Mouse (Mus musculus) embryonic facial prominence, embryonic 13.5 days (tissue): ENCODE measurements around the gene Crocc. TPM values are rescaled to one million over a fixed set of nuclear protein-coding genes. Genes with fewer than 3 reads are reported as not detected.

ENCODE experiments used
- ATAC-seq: fragments of 200-750 bp; cut with Nextera tagmentation; 2 replicates; pipeline ENCODE4 v1.8.0; 2017; ENCODE audit warnings: low read depth; ENCODE audit not compliant: insufficient number of reproducible peaks, insufficient read depth, low FRiP score, low TSS enrichment
- H3K27ac ChIP-seq: fragments of 300-500 bp; sonication (generic); 2 replicates; pipeline ENCODE4 v1.5.1; 2015; ENCODE audit warnings: moderate library complexity, mild to moderate bottlenecking, inconsistent platforms
- H3K27me3 ChIP-seq: fragments of 300-500 bp; sonication (generic); 2 replicates; pipeline ENCODE4 v1.6.1; 2015; ENCODE audit warnings: mild to moderate bottlenecking, inconsistent platforms
- H3K36me3 ChIP-seq: fragments of 300-500 bp; sonication (generic); 2 replicates; pipeline ENCODE4 v1.6.1; 2015; ENCODE audit warnings: mild to moderate bottlenecking, inconsistent platforms
- H3K4me1 ChIP-seq: fragments of 300-500 bp; sonication (generic); 2 replicates; pipeline ENCODE4 v1.6.1; 2015; ENCODE audit warnings: inconsistent platforms
- H3K4me2 ChIP-seq: fragments of 300-500 bp; sonication (generic); 2 replicates; pipeline ENCODE4 v1.6.1; 2015; ENCODE audit warnings: moderate library complexity, mild to moderate bottlenecking, inconsistent platforms
- H3K4me3 ChIP-seq: fragments of 300-500 bp; sonication (generic); 2 replicates; pipeline ENCODE4 v1.5.1; 2015; ENCODE audit warnings: mild to moderate bottlenecking, inconsistent platforms
- H3K9ac ChIP-seq: fragments of 300-500 bp; sonication (generic); 2 replicates; pipeline ENCODE4 v1.6.1; 2015; ENCODE audit warnings: mild to moderate bottlenecking, inconsistent platforms
- H3K9me3 ChIP-seq: fragments of 300-500 bp; sonication (generic); 2 replicates; pipeline ENCODE4 v1.6.1; 2016; ENCODE audit warnings: inconsistent platforms
- WGBS: fragments of 180-500 bp; shearing (Covaris S2); methylation state at CpG from one replicate; pipeline ENCODE4 v1.1.7; 2015; ENCODE audit warnings: mixed read lengths; 5-methylcytosine and 5-hydroxymethylcytosine counted together
- polyA plus RNA-seq: library from polyadenylated mRNA; unstranded; fragments of >200 nt; fragmentation: Nextera tagmentation; extraction: Ambion mirVana; gene quantifications from 2 replicates; pipeline ENCODE4 v1.2.1, GENCODE M21; 2015

Gene Crocc
- polyA plus RNA-seq, 1 experiment from 2014 or later = 7.8 TPM

DNA sequence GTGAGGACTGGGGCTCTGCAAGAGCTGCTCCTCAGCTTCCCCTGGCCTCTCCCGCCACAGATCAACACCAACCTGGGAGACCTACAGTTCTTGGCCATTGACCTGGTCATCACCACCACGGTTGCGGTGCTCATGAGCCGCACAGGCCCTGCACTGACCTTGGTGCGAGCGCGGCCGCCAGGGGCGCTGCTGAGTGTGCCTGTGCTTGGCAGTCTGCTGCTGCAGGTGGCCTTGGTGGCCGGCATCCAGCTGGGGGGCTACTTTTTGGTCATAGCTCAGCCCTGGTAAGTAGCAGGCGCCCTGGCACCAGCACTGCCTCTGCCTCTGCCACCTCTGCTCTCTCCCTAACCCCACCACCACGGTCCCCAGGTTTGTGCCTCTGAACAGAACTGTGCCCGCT lies 54.4 kb downstream of the Crocc start:
- Histone ChIP-seq H3K4me1 (peaks cover 9% of the 10 kb centered on the region), H3K4me2 (no peak overlapping the region), H3K4me3 (no peak overlapping the region), H3K27me3 (no peaks in the 10 kb centered on the region), H3K9me3 (peaks cover 4% of the 10 kb centered on the region; the same call in 1 of the 2 replicates), H3K36me3 (peaks cover 73% of the 10 kb centered on the region), H3K27ac (no peak overlapping the region), H3K9ac (no peak overlapping the region)
- ATAC-seq = no peak
- 75% methylated on average over 13 of the region's 13 CpGs for whole genome bisulfite sequencing

GRCm38 (mm10) chr4:140996812-140997211 lies 63.5 kb downstream of the Crocc start:
- Histone ChIP-seq H3K27ac (no peak overlapping the region), H3K27me3 (no peaks in the 10 kb centered on the region), H3K9me3 (no peaks in the 10 kb centered on the region), H3K4me3 (no peak overlapping the region), H3K36me3 (peaks cover 97% of the 10 kb centered on the region), H3K4me2 (no peak overlapping the region), H3K9ac (no peak overlapping the region), H3K4me1 (no peaks in the 10 kb centered on the region)
- WGBS = 93% methylated on average over 9 of the region's 9 CpGs
- no peak for ATAC-seq

GRCm38 (mm10) chr4:140995811-140996210 lies 64.5 kb downstream of the Crocc start:
- H3K9me3 ChIP-seq = no peaks in the 10 kb centered on the region
- 92% methylated on average over 8 of the region's 8 CpGs for WGBS
- peaks cover 89% of the 10 kb centered on the region for H3K36me3 ChIP-seq

GRCm38 (mm10) chr4:140993846-140994245 lies 66.5 kb downstream of the Crocc start:
- Histone ChIP-seq H3K9ac (no peak overlapping the region), H3K9me3 (no peaks in the 10 kb centered on the region), H3K4me1 (peaks cover 5% of the 10 kb centered on the region; the same call in 1 of the 2 replicates), H3K27me3 (no peaks in the 10 kb centered on the region), H3K36me3 (peaks cover 69% of the 10 kb centered on the region), H3K4me3 (no peak overlapping the region), H3K4me2 (no peak overlapping the region), H3K27ac (no peak overlapping the region)
- WGBS = 82% methylated on average over 8 of the region's 8 CpGs
- ATAC-seq = no peak

More at GRCm38 (mm10) chr4:140995811-140996210, 64.5 kb downstream of the Crocc start:
- Histone ChIP-seq H3K4me2 (no peak overlapping the region), H3K27me3 (no peaks in the 10 kb centered on the region), H3K9ac (no peak overlapping the region), H3K4me3 (no peak overlapping the region), H3K27ac (no peak overlapping the region), H3K4me1 (no peaks in the 10 kb centered on the region)
- ATAC-seq = no peak

- Histone ChIP-seq H3K27me3 (no peaks in the 10 kb centered on the region), H3K9ac (no peak overlapping the region), H3K4me3 (no peak overlapping the region), H3K4me1 (peaks cover 20% of the 10 kb centered on the region), H3K4me2 (no peak overlapping the region), H3K27ac (no peak overlapping the region), H3K36me3 (peaks cover 55% of the 10 kb centered on the region), H3K9me3 (no peaks in the 10 kb centered on the region)
- ATAC-seq = no peak
- WGBS = 76% methylated on average over 20 of the region's 20 CpGs
Measured at GRCm38 (mm10) chr4:140992215-140992614, 68.1 kb downstream of the Crocc start.

DNA sequence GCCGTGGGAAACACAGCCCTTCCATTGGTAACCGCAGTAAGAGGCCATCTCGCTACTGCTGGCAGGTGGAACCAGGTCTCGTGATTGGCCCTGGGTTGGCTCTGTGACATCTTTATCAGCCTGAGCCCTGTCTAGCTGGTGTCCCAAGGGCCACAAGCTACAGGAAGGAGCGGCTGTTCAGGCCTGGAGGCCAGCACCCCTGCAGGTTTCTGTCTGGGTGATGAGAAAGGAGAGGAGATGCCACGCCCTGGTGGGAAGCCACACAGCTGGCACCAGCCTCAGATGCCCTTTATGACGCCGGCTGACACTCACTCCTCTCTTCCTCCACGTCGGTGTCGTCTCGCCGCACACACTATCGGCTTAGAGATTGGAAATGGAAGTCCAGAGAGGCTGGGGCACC lies 70.9 kb downstream of the Crocc start:
- Histone ChIP-seq H3K4me2 (no peak overlapping the region), H3K9ac (no peak overlapping the region), H3K36me3 (peaks cover 27% of the 10 kb centered on the region), H3K9me3 (no peaks in the 10 kb centered on the region), H3K4me1 (peaks cover 26% of the 10 kb centered on the region), H3K27me3 (no peaks in the 10 kb centered on the region), H3K27ac (no peak overlapping the region), H3K4me3 (no peak overlapping the region)
- no peak for ATAC-seq
- 94% methylated on average over 14 of the region's 14 CpGs for WGBS

GRCm38 (mm10) chr4:140988706-140989290 lies 71.6 kb downstream of the Crocc start:
- Histone ChIP-seq H3K27me3 (no peaks in the 10 kb centered on the region), H3K9me3 (no peaks in the 10 kb centered on the region), H3K9ac (no peak overlapping the region), H3K4me2 (no peak overlapping the region), H3K36me3 (peaks cover 20% of the 10 kb centered on the region), H3K27ac (no peak overlapping the region), H3K4me1 (peaks cover 26% of the 10 kb centered on the region), H3K4me3 (no peak overlapping the region)
- WGBS = 65% methylated on average over 7 of the region's 7 CpGs
- no peak for ATAC-seq

- H3K27ac ChIP-seq = no peak overlapping the region
- 27% methylated on average over 7 of the region's 7 CpGs for WGBS
- H3K4me1 ChIP-seq = peaks cover 36% of the 10 kb centered on the region
Measured at GRCm38 (mm10) chr4:140987476-140987875, 72.9 kb downstream of the Crocc start.

GRCm38 (mm10) chr4:140986711-140987395 lies 73.5 kb downstream of the Crocc start, which contains the start of gene Atp13a2:
TSS of gene Atp13a2 (plus strand) at chr4:140986873.
- peak within 1 kb of the TSS; percentile 33; the same call in 1 of the 2 replicates for H3K27ac ChIP-seq
- no peaks in the 10 kb centered on the region for H3K9me3 ChIP-seq
- no peaks in the 10 kb centered on the region for H3K27me3 ChIP-seq
- 0 out of 2 replicates have a peak, but pooled peaks cover 2% of the 10 kb centered on the region for H3K36me3 ChIP-seq
- under 1% methylated on average over 54 of the region's 58 CpGs for WGBS
- H3K9ac ChIP-seq = peak within 1 kb of the TSS; percentile 89
- peak within 1 kb of the TSS; percentile 89 for H3K4me2 ChIP-seq
- H3K4me3 ChIP-seq = peak within 1 kb of the TSS; percentile 89
- peaks cover 36% of the 10 kb centered on the region for H3K4me1 ChIP-seq
- ATAC-seq = peak; percentile 50; the same call in 1 of the 2 replicates

More at GRCm38 (mm10) chr4:140987476-140987875, 72.9 kb downstream of the Crocc start:
- Histone ChIP-seq H3K36me3 (peaks cover 9% of the 10 kb centered on the region), H3K27me3 (no peaks in the 10 kb centered on the region), H3K4me2 (peak overlapping the region; percentile 89), H3K9ac (peak overlapping the region; percentile 89), H3K4me3 (peak overlapping the region; percentile 89), H3K9me3 (no peaks in the 10 kb centered on the region)
- ATAC-seq = no peak

GRCm38 (mm10) chr4:140986024-140986710 lies 74.2 kb downstream of the Crocc start:
- Histone ChIP-seq H3K27ac (no peak overlapping the region), H3K4me3 (peak overlapping the region; percentile 89), H3K9ac (peak overlapping the region; percentile 89), H3K27me3 (no peaks in the 10 kb centered on the region), H3K4me2 (peak overlapping the region; percentile 89), H3K36me3 (no peaks in the 10 kb centered on the region), H3K9me3 (no peaks in the 10 kb centered on the region), H3K4me1 (peaks cover 36% of the 10 kb centered on the region)
- ATAC-seq = no peak
- WGBS = 24% methylated on average over 15 of the region's 15 CpGs

DNA sequence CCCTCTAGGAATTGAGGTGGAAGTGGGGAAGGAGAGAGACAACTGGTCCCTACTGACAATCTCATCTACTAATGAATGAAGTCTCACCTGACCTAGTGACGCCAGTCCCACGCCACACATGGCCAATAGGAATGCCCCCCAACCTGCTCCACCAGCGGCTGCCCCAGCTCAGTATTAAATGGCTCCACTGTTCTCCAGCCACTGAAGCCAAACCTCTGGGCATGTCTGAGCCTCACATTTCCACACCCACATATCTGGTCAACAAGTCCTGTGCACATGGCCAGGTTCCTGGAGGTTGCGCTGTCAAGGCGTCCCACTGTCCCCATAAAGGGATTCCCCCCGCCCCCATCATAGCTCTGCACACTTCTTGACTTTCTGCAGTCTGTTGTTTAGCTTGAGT lies 75.8 kb downstream of the Crocc start:
- H3K9ac ChIP-seq = no peak overlapping the region
- WGBS = 76% methylated on average over 6 of the region's 6 CpGs
- no peak for ATAC-seq
- no peak overlapping the region for H3K4me3 ChIP-seq
- no peak overlapping the region for H3K4me2 ChIP-seq
- no peak overlapping the region for H3K27ac ChIP-seq
- no peaks in the 10 kb centered on the region for H3K27me3 ChIP-seq
- peaks cover 36% of the 10 kb centered on the region for H3K4me1 ChIP-seq
- H3K36me3 ChIP-seq = peaks cover 12% of the 10 kb centered on the region
- H3K9me3 ChIP-seq = no peaks in the 10 kb centered on the region
